Mouse (Mus musculus) CD4-positive, CD25-positive, alpha-beta regulatory T cell, adult 4 months (primary cell): ENCODE results near the gene Eng. TPM values are rescaled to one million over a fixed set of nuclear protein-coding genes. Genes with fewer than 3 reads are reported as not detected.

Source experiments
- ATAC-seq: one replicate; pipeline ENCODE4 v1.8.0; 2017
- polyA plus RNA-seq, 2 experiments: library from polyadenylated mRNA; unstranded; fragments of 100-300 nt; shearing (Covaris generic); gene quantifications; one replicate each; pipeline ENCODE4 v1.2.1; 2017

Eng gene
- polyA plus RNA-seq, 2 experiments from 2014 or later: not detected

DNA sequence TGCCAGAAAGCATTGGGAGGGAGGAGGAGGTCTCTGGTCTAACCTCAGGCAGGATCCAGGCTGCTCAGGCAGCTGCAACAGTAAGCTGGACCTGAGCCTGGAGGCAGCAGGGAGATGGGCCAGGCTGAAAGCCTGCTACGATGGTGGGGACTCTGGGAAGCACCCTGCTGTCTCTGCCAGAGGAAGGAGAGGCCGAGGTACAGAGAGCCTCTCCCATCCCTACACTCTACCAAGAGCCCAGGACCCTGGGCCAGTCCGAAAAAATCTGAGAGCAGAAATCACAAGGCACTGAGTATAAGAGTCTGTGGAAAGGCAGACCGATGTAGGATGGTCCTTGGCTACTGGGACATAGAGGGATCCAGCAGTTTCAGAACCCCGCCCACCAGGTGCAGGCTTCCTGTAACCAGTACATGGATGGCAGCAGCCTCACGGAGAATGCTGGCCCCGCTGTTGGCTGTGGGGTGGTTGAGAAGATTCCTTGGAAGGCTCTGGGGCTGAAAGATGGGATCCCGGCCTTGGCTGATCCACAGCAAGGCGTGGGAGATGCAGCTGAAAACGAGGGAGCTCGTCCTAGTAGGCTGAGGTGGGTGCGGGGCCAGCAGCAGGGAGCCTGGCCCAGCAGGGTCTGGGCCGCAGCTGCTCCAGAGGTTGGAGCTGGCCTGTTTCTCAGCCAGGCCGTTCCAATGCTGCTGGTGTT is 36.5 kb downstream of the Eng start:
- no peak for ATAC-seq

DNA sequence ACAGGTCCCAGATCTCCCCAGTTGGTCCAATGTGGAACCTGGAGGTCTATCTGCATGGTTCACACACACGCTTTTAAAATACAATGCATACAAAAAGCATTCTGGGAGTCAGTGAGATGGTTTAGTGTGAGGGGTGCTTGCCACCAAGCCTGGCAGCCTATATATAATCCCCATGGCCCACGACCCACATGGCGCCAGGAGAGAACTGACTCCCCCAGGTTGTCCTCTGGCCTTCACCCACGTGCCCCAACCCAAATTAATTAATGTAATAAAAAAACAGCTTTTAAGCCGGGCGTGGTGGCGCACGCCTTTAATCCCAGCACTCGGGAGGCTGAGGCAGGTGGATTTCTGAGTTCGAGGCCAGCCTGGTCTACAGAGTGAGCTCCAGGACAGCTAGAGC is 37.3 kb downstream of the Eng start:
- no peak for ATAC-seq

DNA sequence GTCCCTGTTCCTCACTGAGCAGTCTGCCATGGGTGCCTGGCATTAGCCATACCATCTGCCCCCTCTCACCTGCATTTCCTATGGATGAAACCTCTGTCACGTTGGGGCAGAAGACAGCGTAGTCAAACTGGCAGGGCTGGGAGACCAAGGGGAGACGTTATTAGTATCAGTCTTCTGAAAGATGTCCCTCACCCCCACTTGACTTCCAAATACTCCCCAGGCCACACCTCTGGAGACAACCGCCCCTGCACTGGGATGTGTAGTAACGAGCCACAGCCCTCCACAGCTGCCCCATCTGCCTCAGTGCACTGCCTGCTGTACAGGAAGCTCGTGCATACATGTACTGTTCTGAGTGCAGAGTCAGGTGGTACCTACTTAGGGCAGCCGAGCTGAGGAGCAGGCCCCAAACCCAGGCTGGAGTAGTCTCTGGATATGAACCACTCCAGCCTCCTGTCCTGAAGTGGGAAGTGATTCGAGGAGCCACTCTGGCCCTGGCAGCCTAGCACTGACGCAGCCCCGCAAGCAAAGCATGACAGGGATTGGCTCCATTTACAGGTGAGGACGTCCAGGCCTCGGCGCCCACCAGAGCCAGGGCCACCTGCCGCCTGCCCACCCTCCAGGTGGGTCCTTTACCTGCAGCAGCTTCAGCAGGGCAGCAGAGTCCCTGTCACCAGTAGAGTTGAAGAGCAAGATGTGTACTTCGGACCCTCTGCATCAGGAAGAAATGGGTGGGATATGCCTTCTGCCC is 38.5 kb downstream of the Eng start:
- no peak for ATAC-seq

DNA sequence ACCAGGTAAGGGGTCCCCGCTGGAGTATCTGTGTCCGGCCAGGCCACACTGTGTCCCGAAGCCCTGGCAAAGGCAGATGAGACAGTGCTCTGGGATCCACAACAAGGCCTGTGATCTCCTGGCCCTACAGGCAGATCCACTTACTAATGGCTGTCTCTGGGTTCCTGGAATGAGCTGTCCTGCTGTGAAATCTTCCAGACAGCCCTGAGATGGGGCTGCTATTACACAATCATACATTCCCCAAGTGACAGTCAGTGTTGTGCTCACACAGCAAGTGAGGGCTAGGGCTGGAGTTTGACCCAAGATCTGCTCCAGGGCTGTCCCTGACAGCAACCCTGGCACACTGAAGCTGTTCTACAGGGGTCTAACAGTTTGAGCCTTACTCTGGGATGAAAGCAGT is 39.4 kb downstream of the Eng start:
- no peak for ATAC-seq

DNA sequence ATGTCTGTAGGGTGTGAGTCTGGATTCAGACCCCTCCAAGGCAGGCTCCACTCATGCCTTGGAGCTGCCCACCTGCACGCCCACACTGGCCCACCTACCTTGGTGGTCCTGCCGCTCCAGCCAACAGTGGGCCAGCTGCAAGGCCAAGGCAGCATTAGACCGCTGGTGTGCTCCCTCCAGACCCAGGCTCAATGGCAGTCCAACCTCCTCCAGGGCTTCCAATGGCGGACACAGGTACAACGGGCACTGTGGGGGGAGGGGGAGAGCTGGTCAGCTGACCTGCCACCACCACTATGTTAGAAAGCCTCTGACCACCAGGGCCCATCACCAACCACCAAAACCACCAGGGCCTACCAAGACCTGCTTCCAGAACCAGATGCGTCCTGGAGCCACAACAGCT is 40.2 kb downstream of the Eng start:
- ATAC-seq: no peak

DNA sequence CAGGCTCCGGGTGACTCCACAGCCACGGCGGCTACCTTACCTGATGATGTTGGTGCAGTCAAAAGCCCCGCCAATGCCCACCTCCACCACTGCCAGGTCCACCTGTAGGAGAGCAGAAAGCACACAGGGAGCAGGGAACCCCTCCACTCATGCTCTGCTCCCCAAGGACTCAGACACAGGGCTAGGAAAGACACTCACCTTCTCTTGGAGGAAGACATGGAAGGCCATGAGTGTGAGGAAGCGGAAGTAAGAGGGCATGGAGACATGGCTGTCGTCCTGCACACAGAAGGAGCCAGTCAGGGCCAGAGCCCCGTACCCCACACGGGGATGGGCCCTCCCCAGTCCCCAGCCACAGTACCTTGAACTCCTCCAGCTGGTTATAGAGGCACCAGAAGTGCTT is 41.2 kb downstream of the Eng start:
- no peak for ATAC-seq

DNA sequence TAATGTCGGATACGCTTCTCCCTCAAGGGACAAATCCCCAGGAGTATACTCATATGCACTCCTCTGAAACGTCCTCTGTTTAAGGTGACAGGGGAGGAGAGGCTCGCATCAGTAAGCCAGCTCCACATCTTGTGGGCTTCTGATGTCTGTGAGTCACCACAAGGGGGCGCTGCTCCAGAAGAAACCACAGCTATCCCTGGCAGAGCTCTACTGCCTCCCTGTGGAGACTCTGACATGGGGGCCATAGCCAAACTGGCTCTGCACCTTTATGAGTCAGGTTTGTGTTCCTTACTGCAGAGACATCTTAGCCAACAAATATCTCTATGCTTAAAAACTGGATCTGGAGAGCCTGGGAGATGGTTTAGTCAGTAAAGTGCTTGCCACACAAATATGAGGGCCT is 43.0 kb downstream of the Eng start:
- peak; percentile 59 for ATAC-seq

DNA sequence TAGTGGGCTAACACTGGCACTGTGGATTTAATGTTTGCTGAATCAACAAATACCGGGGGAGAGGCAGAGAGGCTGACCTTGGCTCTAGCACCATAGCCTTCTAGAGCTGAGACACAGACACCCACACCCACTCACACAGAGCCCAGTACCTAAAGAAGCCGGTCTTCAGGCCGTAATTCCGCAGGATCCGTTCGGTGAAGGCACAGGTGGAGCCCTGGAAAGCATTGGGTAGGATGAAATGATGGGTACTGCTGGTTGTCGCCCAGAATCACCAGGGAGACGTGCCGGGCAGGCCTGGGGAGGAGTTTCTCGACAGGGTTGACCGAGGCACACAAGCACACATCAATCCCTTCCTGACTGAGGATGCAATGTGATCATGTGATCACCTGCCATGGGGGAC is 44.6 kb downstream of the Eng start:
- ATAC-seq: no peak

DNA sequence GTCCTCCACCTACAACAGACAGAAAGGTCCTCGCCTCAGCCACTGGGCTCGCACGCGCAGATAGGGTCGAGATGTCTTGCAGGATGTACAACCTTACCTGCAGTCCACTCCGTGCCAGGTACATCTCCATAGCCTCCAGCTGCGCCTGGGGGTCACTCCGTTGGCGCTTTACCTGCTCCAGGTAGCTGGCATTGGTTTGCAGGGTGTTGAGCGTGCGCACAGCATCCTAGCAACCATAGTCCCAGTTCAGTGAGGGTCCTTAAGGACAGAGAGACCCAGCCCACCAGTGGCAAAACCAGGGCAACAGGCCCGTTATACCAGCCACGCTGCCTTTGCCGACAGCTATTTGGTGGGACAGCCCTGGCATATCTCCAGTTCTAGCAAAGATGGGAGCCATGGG is 46.1 kb downstream of the Eng start:
- no peak for ATAC-seq

DNA sequence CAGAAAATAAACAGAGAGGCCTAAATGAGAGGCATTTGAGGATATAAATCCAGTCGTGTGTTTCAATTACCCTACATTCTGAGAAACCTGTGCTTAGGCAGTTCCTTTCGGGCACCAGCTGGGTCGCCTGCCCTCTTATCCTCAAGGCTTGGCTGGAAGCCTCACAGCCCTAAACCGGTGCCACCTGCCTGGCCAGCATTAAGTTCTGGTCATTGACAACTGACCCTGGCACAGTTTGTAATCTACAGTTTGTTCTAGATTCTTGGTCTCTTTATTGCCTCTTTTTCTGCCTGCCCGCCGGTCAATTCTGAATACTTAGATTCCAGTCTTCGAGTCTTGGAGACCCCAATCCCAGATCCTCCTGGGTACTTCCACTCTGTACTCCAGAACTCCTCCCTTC is 46.9 kb downstream of the Eng start:
- no peak for ATAC-seq

DNA sequence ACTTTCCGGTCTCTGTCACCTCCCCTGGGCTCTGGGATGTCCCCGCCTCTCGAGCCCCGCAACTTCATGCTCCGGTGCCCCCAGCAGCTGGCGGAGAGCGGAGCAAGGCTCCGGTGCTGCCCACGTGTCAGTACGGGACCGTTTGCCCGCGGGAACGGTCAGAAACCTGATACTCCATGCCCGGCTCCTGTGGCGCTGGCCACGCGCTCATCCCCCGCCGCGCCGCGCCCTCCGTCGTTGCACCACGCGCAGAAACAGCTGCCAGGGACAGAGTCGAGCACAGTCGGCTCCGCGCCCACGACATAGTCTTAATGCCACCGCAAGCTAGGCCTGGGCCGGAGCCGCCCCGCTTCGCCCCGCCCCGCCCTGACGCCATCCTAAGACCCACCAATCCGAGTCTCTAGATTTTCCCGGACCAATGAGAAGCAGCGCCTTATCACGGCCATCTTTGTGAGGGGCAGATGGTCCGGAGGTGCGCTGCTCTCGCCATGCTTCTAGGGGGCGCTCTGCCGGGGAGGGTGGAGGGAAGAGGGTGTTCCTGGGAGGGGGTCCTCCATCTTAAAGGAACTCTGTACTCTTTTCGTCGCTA is 47.5 kb downstream of the Eng start:
- peak; percentile 99 for ATAC-seq

DNA sequence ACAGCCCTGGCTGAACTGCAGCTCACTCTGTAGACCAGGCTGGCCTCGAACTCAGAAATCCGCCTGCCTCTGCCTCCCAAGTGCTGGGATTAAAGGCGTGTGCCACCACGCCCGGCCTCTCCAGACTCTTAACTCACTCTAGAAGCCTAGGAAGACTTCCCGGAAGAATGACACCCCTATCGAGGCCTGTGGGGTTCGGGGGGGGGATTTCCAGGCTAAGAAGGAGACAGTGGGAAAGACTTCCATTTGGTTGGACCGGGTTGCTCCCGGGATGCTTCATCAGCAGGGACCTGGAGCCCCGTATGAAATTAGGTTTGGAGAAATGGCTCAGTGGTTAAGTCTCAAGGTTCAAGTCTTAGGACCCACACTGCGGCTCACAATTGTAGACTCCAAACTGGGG is 48.3 kb downstream of the Eng start:
- no peak for ATAC-seq

DNA sequence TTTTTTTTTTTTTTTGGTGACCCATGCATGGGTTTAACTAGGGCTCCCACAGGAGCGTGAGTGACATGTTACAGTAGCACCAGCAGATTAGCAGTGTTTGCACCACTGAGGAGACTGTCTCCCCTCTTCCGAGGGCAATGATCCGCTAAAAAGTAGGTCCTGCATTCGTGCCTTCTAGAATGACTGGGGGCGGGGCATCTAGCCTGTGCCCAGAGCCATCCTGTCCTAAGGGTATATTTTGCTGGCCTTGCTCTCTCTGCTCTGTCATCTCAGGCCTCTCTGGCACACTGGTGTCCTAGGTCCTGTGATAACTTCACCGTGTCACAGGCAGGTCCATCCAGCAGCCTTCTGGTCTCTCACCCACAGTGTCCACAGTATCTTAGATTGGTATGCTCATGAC is 53.3 kb downstream of the Eng start:
- no peak for ATAC-seq

DNA sequence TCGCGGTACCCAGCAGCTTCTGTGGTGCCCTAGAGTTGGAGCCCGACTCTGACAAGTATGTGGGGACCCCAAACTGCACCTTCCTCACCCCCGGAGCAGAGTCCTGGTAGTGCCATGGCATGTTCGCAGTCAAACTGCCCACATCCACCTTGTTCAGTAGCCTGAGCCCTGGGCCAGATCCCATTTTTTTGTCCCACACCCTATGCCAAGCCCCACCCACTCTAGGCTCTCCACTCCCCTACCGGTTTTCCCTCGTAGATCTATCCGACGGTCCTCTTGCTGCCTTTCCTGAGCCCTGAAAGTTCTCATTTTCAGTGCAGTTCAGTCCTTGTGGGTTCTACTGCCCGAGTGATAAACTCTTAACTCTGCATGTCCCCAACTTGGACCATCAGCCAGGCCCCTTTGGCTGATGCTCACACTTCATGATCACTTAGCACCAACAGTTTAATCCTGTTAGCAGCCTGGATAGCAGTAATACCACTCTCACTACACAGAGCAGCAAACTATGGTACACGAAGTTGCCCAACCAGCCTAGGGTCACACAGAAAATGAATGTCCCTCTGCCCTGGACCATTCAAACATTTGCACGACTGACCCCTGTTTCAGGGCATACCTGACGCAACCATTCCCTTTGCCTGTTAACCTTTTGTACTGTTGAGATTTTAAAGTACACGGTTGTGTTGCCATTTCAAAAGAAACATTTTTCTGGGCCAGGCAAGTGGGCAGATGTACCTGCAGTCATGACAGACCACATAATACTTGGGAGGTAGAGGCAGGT is 54.8 kb downstream of the Eng start:
- ATAC-seq: no peak

DNA sequence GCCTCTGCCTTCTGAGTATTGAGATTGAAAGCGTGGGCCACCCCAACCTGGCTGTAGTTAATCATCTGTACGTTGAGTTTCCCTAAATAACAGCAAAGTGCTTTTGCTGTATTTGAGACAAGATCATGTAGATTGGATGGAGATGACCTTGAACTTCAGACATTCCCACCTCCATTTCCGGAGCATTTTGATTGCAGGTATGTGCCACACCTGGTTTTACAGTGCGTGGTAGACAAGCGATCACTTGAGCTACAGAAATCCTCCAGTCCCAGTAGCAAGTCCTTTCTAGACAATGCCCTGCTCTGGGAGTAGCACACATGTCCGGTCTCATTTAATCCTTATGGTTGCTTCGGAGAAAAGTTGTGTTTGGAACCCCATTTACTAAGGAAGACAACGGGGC is 56.7 kb downstream of the Eng start:
- no peak for ATAC-seq

DNA sequence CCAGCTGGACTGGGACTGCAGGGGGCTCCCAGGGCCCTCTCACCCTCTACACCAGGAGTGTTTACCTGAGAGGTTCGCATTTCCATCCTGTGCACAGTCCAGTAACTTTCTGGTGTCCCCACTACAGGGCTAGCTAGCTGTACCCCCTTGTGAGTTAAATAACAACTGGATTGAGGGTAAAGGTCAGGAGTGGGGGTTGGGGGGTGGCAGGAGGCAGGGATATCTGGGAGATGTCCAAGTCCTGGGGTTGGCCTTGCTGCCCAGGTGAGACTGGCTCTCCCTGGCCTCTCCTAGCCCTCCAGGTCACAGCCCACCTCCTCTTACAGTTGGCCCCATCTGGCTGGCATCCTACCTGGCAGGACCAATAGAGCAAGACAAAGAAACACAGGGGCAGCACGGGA is 57.6 kb downstream of the Eng start, which contains the start of gene Fpgs:
Fpgs (minus strand) TSS at position 125 of the 401 bp plus-strand sequence.
- ATAC-seq: no peak

DNA sequence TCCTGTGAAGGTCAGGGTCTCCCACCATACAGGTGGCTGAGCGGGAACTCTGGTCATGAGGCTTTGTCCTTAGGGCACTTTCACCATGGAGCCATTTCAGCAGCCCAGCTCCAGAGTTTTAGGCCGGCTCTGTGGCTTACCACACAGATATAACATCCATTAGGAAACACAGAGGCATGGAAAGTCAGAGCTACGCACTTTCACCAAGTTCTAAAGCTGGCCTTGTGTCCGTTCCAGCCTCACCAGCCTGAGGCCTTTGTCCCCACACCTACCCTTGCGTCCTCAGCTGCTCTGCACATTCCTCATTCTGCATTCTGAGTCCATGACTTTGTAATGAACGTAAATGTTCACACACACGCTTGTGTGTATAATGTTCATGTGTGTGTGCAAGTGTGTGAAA is 58.6 kb downstream of the Eng start:
- no peak for ATAC-seq

DNA sequence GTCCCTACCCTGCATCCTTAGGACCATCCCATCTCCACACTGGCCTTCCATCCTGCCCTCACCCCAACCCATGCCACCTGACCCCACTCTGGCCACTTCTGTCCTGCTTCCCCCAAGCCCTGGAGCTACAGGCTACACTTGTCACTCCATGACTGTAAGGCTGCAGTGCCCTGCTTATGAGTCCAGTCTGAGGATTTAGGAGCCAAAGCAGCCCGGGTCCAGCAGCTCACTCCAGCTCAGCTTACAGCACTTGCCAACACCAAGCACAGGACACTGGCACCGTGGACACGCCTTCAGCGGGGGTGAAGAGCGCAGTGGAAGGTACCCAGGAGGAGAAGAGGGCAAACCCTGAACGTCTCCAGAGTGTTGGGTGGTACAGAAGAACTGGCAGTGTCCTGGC is 60.6 kb downstream of the Eng start:
- no peak for ATAC-seq

DNA sequence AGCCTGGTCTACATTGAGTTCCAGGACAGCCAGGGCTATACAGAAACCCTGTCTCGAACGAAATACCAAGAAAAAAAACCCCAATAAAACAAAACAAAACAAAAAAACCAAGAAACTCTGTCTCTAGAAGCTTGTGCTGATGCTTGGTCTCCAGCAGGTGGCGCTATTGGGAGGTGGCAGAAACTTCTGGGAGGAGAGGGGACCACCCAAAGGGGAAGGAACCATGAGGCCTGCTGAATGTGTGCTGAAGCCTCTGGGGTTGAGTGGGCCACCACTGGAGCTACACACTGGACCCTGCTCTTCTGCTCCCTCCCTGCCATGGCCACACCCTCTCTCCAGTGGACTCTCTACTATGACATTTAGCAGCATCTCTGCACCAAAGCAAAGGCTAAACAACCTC is 62.2 kb downstream of the Eng start:
- no peak for ATAC-seq

DNA sequence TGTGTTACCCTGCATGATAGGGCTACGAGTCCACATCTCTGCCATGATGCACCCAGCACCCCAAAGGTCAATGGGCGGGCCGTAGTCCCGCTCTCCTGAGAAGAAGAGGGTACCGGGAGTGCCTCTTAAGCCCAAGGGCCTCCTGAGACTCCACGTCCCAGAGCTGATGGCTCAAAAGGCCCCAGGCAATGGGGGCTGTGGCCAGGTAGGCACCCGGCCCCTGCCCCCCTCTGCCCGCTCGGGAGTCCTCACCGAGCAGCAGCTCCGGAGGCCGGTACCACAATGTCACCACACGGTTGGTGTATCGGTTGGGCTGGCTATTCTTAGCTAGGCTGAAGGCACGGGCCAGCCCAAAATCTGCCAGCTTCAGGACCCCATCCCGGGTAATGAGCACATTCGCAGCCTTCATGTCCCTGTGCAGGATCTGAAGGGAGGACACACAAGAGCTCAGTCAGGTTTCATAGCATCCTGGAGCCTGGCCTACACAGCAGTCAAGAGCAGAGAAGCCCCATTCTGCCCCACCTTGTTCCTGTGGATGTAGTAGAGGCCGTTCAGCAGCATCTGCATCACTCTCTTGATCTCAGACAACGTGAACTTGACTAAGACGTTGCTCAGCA is 63.2 kb downstream of the Eng start:
- ATAC-seq: no peak

DNA sequence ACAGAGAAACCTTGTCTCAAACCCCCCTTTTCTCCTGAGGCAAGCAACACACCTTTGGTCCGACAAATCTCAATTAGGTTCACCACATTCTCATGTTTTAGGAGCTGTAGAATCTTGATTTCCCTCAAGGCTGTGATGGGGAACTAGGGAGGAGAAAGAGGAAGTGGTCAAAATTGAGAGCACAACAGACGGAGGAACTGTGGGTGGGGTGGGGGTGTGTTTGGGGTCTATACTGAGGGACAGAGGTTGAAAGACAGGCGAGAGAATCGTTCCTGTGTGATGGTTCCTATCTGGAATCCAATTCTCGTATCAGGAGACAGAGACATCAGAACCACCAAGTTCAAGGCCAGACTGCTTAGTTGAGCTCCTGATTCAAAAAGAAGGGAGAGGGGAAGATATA is 64.0 kb downstream of the Eng start:
- ATAC-seq: no peak

DNA sequence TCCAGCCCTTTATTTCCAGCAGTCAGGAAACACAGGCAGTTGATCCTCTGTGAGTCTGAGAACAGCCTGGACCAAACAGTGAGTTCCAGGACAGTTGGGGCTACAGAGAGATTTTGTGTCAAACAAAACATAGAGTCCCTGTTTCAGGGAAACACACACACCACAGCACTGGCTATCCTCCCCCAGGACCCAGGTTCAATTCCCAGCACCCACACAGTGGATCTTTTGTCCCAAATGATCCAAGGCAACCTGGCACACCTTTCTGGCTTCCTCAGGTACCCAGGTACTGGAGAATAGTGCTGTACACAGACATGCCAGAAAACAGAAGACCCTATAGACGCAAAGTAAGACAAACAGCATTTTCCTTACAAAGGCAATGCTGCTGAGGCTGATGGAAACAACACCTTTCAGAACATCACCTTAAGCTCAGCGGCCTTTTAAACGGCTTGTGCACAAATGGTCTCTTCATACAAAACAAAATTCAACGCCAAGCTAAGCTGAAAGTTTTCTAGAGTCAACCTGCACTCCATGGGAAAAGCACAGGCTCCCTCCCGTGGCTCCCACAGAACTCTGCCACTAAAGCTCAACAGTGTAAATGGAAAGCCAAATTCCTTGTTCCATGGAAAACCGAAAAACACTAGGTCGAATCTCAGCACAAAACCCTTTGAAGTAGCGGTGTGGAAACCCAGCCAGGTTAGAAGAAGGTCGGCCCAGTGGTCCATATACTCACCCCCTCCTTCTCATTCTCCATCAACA is 65.1 kb downstream of the Eng start:
- no peak for ATAC-seq
